Mouse (Mus musculus) stomach, embryonic 14.5 days (tissue): ENCODE results near the gene Dusp18. TPM values are rescaled to one million over a fixed set of nuclear protein-coding genes. Genes with fewer than 3 reads are reported as not detected.

Experiments used
- ATAC-seq: fragments of 200-750 bp; cut with Nextera tagmentation; 2 replicates; pipeline ENCODE4 v1.8.0; 2017; ENCODE audit warnings: low read depth, moderate TSS enrichment; ENCODE audit not compliant: insufficient number of reproducible peaks, insufficient read depth, low FRiP score
- H3K27ac ChIP-seq: fragments of 300-500 bp; sonication (generic); 2 replicates; pipeline ENCODE4 v1.5.1; 2014; ENCODE audit warnings: mild to moderate bottlenecking, low read length, moderate library complexity, mixed read lengths
- H3K27me3 ChIP-seq: fragments of 300-500 bp; sonication (generic); 2 replicates; pipeline ENCODE4 v1.6.1; 2014; ENCODE audit warnings: low read length, control low read depth, mixed read lengths; ENCODE audit not compliant: control insufficient read depth, insufficient read depth
- H3K36me3 ChIP-seq: fragments of 300-500 bp; sonication (generic); 2 replicates; pipeline ENCODE4 v1.6.1; 2014; ENCODE audit warnings: mild to moderate bottlenecking, control low read depth, low read length, moderate library complexity, mixed read lengths; ENCODE audit not compliant: control insufficient read depth, insufficient read depth
- H3K4me1 ChIP-seq: fragments of 300-500 bp; sonication (generic); 2 replicates; pipeline ENCODE4 v1.6.1; 2014; ENCODE audit warnings: low read length, control low read depth, mixed read lengths; ENCODE audit not compliant: control insufficient read depth, insufficient read depth
- H3K4me2 ChIP-seq: fragments of 300-500 bp; sonication (generic); replicated peaks from 2 replicates; pipeline ENCODE4 v1.6.1; 2014; ENCODE audit warnings: low read depth, low read length, control low read depth
- H3K4me3 ChIP-seq: fragments of 300-500 bp; sonication (generic); 2 replicates; pipeline ENCODE4 v1.5.1; 2014; ENCODE audit warnings: low read depth, low read length, control low read depth
- H3K9ac ChIP-seq: fragments of 300-500 bp; sonication (generic); replicated peaks from 2 replicates; pipeline ENCODE4 v1.6.1; 2014; ENCODE audit warnings: low read depth, mild to moderate bottlenecking, control low read depth, low read length, moderate library complexity, mixed read lengths
- H3K9me3 ChIP-seq: fragments of 300-500 bp; sonication (generic); 2 replicates; pipeline ENCODE4 v1.6.1; 2016; ENCODE audit warnings: low read depth, low read length, control low read depth; ENCODE audit not compliant: control insufficient read depth
- WGBS: fragments of 180-500 bp; shearing (Covaris S2); extraction: QIAGEN DNeasy Blood & Tissue Kit; methylation state at CpG from one replicate; pipeline ENCODE4 v1.1.7; 2014; 5-methylcytosine and 5-hydroxymethylcytosine counted together
- polyA plus RNA-seq: library from polyadenylated mRNA; unstranded; fragments of >200 nt; fragmentation: Nextera tagmentation; extraction: Ambion mirVana; gene quantifications from 2 replicates; pipeline ENCODE4 v1.2.1, GENCODE M21; 2014

Dusp18 gene
- polyA plus RNA-seq, 1 experiment from 2014 or later: 13.2 TPM

DNA sequence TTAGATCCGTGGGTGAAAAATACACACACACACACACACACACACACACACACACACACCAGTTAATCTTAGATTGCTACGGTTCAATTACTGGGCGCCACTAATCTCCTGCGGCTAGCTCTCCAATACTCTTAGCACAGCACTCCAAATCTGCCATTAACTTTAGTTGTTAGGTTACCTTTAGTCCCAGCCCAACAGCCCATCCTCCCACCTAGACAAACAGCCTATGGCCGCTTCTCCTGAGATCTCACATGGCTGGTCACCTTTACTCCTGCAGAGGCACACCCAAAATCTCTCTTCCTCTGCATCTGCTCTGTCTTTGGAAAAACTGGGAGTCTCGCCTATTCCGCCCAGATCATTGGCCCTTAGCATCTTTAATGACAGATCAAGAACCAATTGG, 46.3 kb downstream of the Dusp18 start:
- no peaks in the 10 kb centered on the region for H3K27me3 ChIP-seq
- no peak overlapping the region for H3K27ac ChIP-seq
- H3K4me1 ChIP-seq: no peaks in the 10 kb centered on the region
- no peaks in the 10 kb centered on the region for H3K9me3 ChIP-seq
- no peak overlapping the region for H3K4me3 ChIP-seq
- no peak overlapping the region for H3K9ac ChIP-seq
- H3K36me3 ChIP-seq: no peaks in the 10 kb centered on the region
- 87% methylated on average over 7 of the region's 7 CpGs for WGBS
- no peak overlapping the region for H3K4me2 ChIP-seq
- ATAC-seq: no peak

- Histone ChIP-seq H3K4me2 (no peak overlapping the region), H3K4me3 (no peak overlapping the region), H3K27ac (no peak overlapping the region), H3K27me3 (no peaks in the 10 kb centered on the region), H3K9ac (no peak overlapping the region), H3K9me3 (no peaks in the 10 kb centered on the region), H3K36me3 (no peaks in the 10 kb centered on the region), H3K4me1 (no peaks in the 10 kb centered on the region)
- 13% methylated on average over 1 of the region's 1 CpGs for WGBS
- no peak for ATAC-seq
Observed at GRCm38 (mm10) chr11:3946386-3946785, 51.3 kb downstream of the Dusp18 start.

Other genes with a start within 250 kb of the Dusp18 start
- 25.4 and 26.8 TPM in 2 replicates for gene Morc2a, start 246.0 kb upstream of the Dusp18 start, polyA plus RNA-seq
- 0.39 and 0.69 TPM in 2 replicates for gene Osbp2, start 31.3 kb upstream of the Dusp18 start, polyA plus RNA-seq
- gene 4921536K21Rik, start 142 bp upstream of the Dusp18 start, polyA plus RNA-seq: 0.12 and 0.13 TPM in 2 replicates
- gene Slc35e4, start 19.4 kb downstream of the Dusp18 start, polyA plus RNA-seq: 3.7 and 4.1 TPM in 2 replicates
- 38.9 and 42.2 TPM in 2 replicates for gene Tcn2, start 36.9 kb downstream of the Dusp18 start, polyA plus RNA-seq
- 62.0 and 64.9 TPM in 2 replicates for gene Pes1, start 68.7 kb downstream of the Dusp18 start, polyA plus RNA-seq
- gene 4930556J24Rik, start 81.5 kb downstream of the Dusp18 start, polyA plus RNA-seq: 0.22 and 0.29 TPM in 2 replicates
- 13.1 and 15.3 TPM in 2 replicates for gene Gal3st1, start 88.4 kb downstream of the Dusp18 start, polyA plus RNA-seq
- 0.51 and 0.76 TPM in 2 replicates for gene Sec14l4, start 136.2 kb downstream of the Dusp18 start, polyA plus RNA-seq
- gene Sec14l3, start 169.6 kb downstream of the Dusp18 start, polyA plus RNA-seq: not detected in 2 replicates
- gene Mtfp1, start 200.2 kb downstream of the Dusp18 start, polyA plus RNA-seq: 14.5 and 15.5 TPM in 2 replicates
- 1.4 and 1.7 TPM in 2 replicates for gene Sec14l2, start 228.2 kb downstream of the Dusp18 start, polyA plus RNA-seq
- 32.3 and 32.7 TPM in 2 replicates for gene Rnf215, start 240.0 kb downstream of the Dusp18 start, polyA plus RNA-seq